Mouse (Mus musculus) kidney, adult 2 months (tissue): ENCODE measurements around the gene Krt78. TPM values are rescaled to one million over a fixed set of nuclear protein-coding genes. Genes with fewer than 3 reads are reported as not detected.

ENCODE experiments used
- DNase-seq: peaks from one replicate; pipeline ENCODE4 v3.0.0; 2021
- H3K27ac ChIP-seq: fragments of 200-500 bp; 2 replicates; pipeline ENCODE4 v1.5.1; 2012; ENCODE audit warnings: low read depth, low read length, control low read depth, inconsistent platforms; ENCODE audit not compliant: insufficient read depth
- H3K27me3 ChIP-seq: fragments of 200-500 bp; replicated peaks from 2 replicates; pipeline ENCODE4 v1.6.1; 2012; ENCODE audit warnings: mild to moderate bottlenecking, moderate library complexity, low read length, inconsistent platforms; ENCODE audit not compliant: control insufficient read depth, insufficient read depth
- H3K36me3 ChIP-seq: fragments of 200-500 bp; 2 replicates; pipeline ENCODE4 v1.6.1; 2012; ENCODE audit warnings: mild to moderate bottlenecking, moderate library complexity, low read length, inconsistent platforms; ENCODE audit not compliant: control insufficient read depth, insufficient read depth
- H3K4me1 ChIP-seq: fragments of 200-500 bp; 2 replicates; pipeline ENCODE4 v1.6.1; 2011; ENCODE audit warnings: low read length; ENCODE audit not compliant: control insufficient read depth, insufficient read depth
- H3K4me3 ChIP-seq: fragments of 200-500 bp; 2 replicates; pipeline ENCODE4 v1.5.1; 2011; ENCODE audit warnings: mild to moderate bottlenecking, low read depth, low read length, control low read depth; ENCODE audit not compliant: insufficient read depth
- CTCF ChIP-seq: fragments of 200-500 bp; conservative IDR thresholded peaks from 2 replicates; pipeline ENCODE4 v1.5.1; 2011; ENCODE audit warnings: low read depth, mild to moderate bottlenecking, control low read depth, low read length, moderate library complexity, mixed read lengths; ENCODE audit not compliant: insufficient read depth, insufficient read length
- POLR2A ChIP-seq: fragments of 200-500 bp; IDR thresholded peaks from one replicate; pipeline ENCODE4 v1.6.1; 2011; ENCODE audit warnings: low read depth, low read length, control low read depth
- WGBS: fragments of 180-500 bp; shearing (Covaris S2); methylation state at CpG from one replicate; pipeline ENCODE4 v1.1.7; 2018; 5-methylcytosine and 5-hydroxymethylcytosine counted together
- polyA plus RNA-seq: library from polyadenylated mRNA; depleted of rRNA; stranded (reverse); fragments of >200 nt; gene quantifications from 2 replicates; pipeline ENCODE4 v1.2.3, GENCODE M21; 2012

The Krt78 gene
- polyA plus RNA-seq, 1 experiment, result 0.02 TPM

GRCm38 (mm10) chr15:101983315-101983948 is 29.3 kb upstream of the Krt78 start:
- Histone ChIP-seq H3K4me1 (peaks cover 8% of the 10 kb centered on the region; the same call in 1 of the 2 replicates), H3K4me3 (no peak overlapping the region), H3K27ac (no peak overlapping the region), H3K27me3 (no peaks in the 10 kb centered on the region), H3K36me3 (no peaks in the 10 kb centered on the region)
- no peak for DNase-seq
- TF ChIP-seq POLR2A, result no peak
- TF ChIP-seq CTCF, result no peak
- WGBS, result 81% methylated on average over 13 of the region's 13 CpGs

- Histone ChIP-seq H3K4me1 (peaks cover 30% of the 10 kb centered on the region), H3K27ac (peak overlapping the region; percentile 65; the same call in 1 of the 2 replicates), H3K4me3 (no peak overlapping the region), H3K36me3 (no peaks in the 10 kb centered on the region), H3K27me3 (no peaks in the 10 kb centered on the region)
- TF ChIP-seq POLR2A (no peak), CTCF (no peak)
- 25% methylated on average over 6 of the region's 6 CpGs for WGBS
- DNase-seq, result peak; percentile 93
Observed at GRCm38 (mm10) chr15:101980849-101981248, 26.8 kb upstream of the Krt78 start.

- H3K36me3 ChIP-seq, result no peaks in the 10 kb centered on the region
- H3K4me3 ChIP-seq, result peak overlapping the region; percentile 41
- 2% methylated on average over 39 of the region's 39 CpGs for WGBS
- peak; percentile 96 for DNase-seq
- H3K4me1 ChIP-seq, result peaks cover 26% of the 10 kb centered on the region
- H3K27me3 ChIP-seq, result no peaks in the 10 kb centered on the region
- no peak for TF ChIP-seq POLR2A
- no peak for TF ChIP-seq CTCF
- H3K27ac ChIP-seq, result peak overlapping the region; percentile 95
Observed at GRCm38 (mm10) chr15:101977043-101977726, 23.1 kb upstream of the Krt78 start.

- no peak overlapping the region for H3K4me3 ChIP-seq
- WGBS, result 30% methylated on average over 3 of the region's 3 CpGs
Observed at GRCm38 (mm10) chr15:101976641-101977040, 22.6 kb upstream of the Krt78 start.

GRCm38 (mm10) chr15:101976023-101976422 is 21.9 kb upstream of the Krt78 start:
- no peak overlapping the region for H3K4me3 ChIP-seq
- no peaks in the 10 kb centered on the region for H3K27me3 ChIP-seq
- no peaks in the 10 kb centered on the region for H3K36me3 ChIP-seq
- TF ChIP-seq CTCF (no peak), POLR2A (no peak)
- peak overlapping the region; percentile 95; the same call in 1 of the 2 replicates for H3K27ac ChIP-seq
- peak; percentile 21 for DNase-seq
- WGBS, result 69% methylated on average over 5 of the region's 5 CpGs
- H3K4me1 ChIP-seq, result peaks cover 23% of the 10 kb centered on the region

More at GRCm38 (mm10) chr15:101976641-101977040, 22.6 kb upstream of the Krt78 start:
- Histone ChIP-seq H3K36me3 (no peaks in the 10 kb centered on the region), H3K27ac (peak overlapping the region; percentile 95), H3K27me3 (no peaks in the 10 kb centered on the region), H3K4me1 (peaks cover 26% of the 10 kb centered on the region)
- DNase-seq, result peak; percentile 72
- no peak for TF ChIP-seq POLR2A
- no peak for TF ChIP-seq CTCF

- WGBS, result 58% methylated on average over 16 of the region's 16 CpGs
- Histone ChIP-seq H3K36me3 (no peaks in the 10 kb centered on the region), H3K27me3 (no peaks in the 10 kb centered on the region), H3K4me3 (no peak overlapping the region), H3K4me1 (peaks cover 23% of the 10 kb centered on the region), H3K27ac (no peak overlapping the region)
- no peak for TF ChIP-seq POLR2A
- no peak for TF ChIP-seq CTCF
- peak; percentile 12 for DNase-seq
Observed at GRCm38 (mm10) chr15:101974083-101974845, 20.2 kb upstream of the Krt78 start.

GRCm38 (mm10) chr15:101973414-101974077 is 19.5 kb upstream of the Krt78 start:
- H3K27ac ChIP-seq, result no peak overlapping the region
- peak; percentile 95 for DNase-seq

More at GRCm38 (mm10) chr15:101973414-101974077, 19.5 kb upstream of the Krt78 start:
- 14% methylated on average over 15 of the region's 15 CpGs for WGBS
- Histone ChIP-seq H3K27me3 (no peaks in the 10 kb centered on the region), H3K4me3 (no peak overlapping the region), H3K4me1 (peaks cover 23% of the 10 kb centered on the region), H3K36me3 (no peaks in the 10 kb centered on the region)
- TF ChIP-seq CTCF (peak; percentile 98), POLR2A (no peak)
